Mouse (Mus musculus): ENCODE measurements around the gene Shkbp1. TPM values are rescaled to one million over a fixed set of nuclear protein-coding genes. Genes with fewer than 3 reads are reported as not detected.

Gene Shkbp1
- polyA plus RNA-seq (2012; rRNA removed) = 58.4 and 62.8 TPM in 2 replicates

- peak; percentile 78 to 88 for DNase-seq (ENCODE audit: extremely low spot score in 1 of 2, low spot score in 1 of 2)
Measured at GRCm38 (mm10) chr7:27355745-27356240, at the start of gene Shkbp1. Shkbp1 (minus strand) TSS chr7:27356019.

- no peak for DNase-seq (ENCODE audit: extremely low spot score in 1 of 2, low spot score in 1 of 2)
Measured at GRCm38 (mm10) chr7:27404203-27404942, 48.6 kb upstream of the Shkbp1 start.

GRCm38 (mm10) chr7:27402675-27403074, 46.9 kb upstream of the Shkbp1 start:
- peak; percentile 58 to 86 for DNase-seq (ENCODE audit: extremely low spot score in 1 of 2, low spot score in 1 of 2)

DNA sequence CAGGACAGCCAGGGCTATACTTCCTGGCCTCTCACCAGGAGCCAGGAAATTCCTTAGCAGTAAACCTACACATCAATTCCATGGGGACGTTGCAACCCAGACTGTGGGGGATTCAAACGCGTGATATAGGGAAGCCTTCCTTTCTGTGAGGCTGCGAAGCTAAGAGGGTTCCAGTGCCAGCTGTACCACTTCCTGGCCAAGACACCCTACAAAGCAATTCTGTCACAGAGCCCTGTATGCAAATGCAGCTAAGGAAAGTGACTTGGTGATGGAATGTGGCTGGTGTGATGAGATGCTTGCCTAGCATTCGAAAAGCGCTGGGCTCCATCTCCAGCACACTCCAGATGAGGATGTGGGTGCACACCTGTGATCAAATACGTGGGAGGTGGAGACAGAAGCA, 44.7 kb upstream of the Shkbp1 start:
- peak in 1 of 2 experiments; percentile 53 for DNase-seq (ENCODE audit: extremely low spot score in 1 of 2, low spot score in 1 of 2)

GRCm38 (mm10) chr7:27397048-27397949, 41.5 kb upstream of the Shkbp1 start:
- peak; percentile 58 to 84 for DNase-seq (ENCODE audit: extremely low spot score in 1 of 2, low spot score in 1 of 2)

DNA sequence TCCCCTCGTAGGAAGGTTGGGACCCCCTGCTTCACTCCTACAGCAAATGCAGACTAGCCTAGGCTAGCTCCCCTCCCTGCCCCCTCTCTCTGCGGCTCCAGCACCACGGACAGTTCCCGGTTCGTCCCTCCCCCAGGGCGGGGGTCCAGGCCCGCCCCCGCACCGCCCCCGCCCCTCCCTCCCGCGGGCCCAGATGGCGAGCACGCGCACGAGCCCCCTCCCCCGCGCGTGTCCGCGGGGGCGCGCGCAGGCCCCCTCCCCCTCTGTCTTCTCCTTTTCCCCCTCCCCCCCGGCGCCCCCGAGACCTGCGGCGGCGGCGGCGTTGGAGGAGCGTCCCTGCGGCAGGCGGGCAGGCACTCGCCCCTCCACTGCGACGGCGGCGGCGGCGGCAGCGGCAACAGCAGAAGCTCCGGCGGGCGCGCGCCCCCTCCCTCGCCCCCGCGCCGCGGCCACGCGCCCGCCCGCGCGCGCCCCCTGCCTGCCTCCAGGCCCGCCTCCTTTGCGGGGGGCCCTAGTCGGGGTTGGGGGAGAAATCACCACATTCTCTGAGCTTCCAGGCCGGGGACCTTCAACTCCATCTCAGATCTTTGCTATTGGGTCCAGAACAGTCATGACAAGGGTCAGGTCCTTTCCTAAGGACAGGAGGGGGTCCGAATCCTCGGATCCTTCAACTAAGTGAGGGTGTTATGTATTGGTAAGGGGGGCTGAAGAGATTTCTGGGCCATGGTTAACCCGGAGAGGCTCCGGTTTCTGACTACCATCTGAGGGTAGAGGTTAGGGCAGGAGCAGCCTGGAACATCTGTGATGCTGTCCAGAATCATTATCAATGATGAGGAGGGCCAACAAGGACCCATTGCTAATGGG, 40.6 kb upstream of the Shkbp1 start:
- peak in 1 of 2 experiments; percentile 43 for DNase-seq (ENCODE audit: extremely low spot score in 1 of 2, low spot score in 1 of 2)

- peak in 1 of 2 experiments; percentile 47 for DNase-seq (ENCODE audit: extremely low spot score in 1 of 2, low spot score in 1 of 2)
Measured at GRCm38 (mm10) chr7:27395521-27396183, 39.8 kb upstream of the Shkbp1 start.

GRCm38 (mm10) chr7:27391416-27391815, 35.6 kb upstream of the Shkbp1 start:
- no peak for DNase-seq (ENCODE audit: extremely low spot score in 1 of 2, low spot score in 1 of 2)

GRCm38 (mm10) chr7:27389213-27389612, 33.4 kb upstream of the Shkbp1 start:
- DNase-seq (ENCODE audit: extremely low spot score in 1 of 2, low spot score in 1 of 2) = no peak

DNA sequence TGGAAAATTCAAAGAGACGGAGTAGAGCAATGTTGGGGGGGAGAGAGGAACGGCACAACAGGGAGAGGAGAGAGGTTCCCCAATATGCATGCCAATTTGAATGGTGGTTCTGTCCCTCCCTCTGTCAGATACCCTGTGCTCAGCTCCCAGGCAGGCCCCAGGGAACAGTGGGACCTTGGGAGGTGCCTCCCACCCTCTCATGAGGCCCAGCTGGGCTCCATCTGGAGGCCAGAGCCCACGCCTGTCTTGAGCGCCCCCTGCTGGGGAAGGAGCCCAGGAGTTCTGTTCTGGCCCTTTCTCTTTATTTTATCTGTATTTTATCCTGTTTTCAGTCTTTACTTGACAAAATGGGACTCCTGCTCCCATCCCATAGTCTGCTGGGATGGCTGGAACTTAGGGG, 28.9 kb upstream of the Shkbp1 start:
- DNase-seq (ENCODE audit: extremely low spot score in 1 of 2, low spot score in 1 of 2) = peak in 1 of 2 experiments; percentile 63

- DNase-seq (ENCODE audit: extremely low spot score in 1 of 2, low spot score in 1 of 2) = no peak
Measured at GRCm38 (mm10) chr7:27384134-27384533, 28.3 kb upstream of the Shkbp1 start.

- DNase-seq (ENCODE audit: extremely low spot score in 1 of 2, low spot score in 1 of 2) = no peak
Measured at GRCm38 (mm10) chr7:27383233-27383632, 27.4 kb upstream of the Shkbp1 start.

DNA sequence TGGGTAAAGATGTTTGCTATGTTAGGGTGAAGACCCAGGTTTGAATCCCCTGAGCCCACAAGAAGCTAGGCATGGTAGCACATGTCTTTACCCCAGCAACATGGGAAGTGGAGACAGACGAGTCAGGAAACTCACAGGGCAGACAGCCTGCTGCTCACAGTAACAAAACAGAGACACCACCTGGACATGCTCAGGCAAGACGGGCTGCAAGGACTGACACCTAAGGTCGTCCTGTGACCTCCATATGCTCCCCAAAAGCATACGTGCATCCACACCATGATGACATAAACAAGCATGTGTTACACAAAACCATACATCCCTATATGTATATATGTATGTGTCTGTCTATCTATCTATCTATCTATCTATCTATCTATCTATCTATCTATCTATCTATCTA, 25.7 kb upstream of the Shkbp1 start:
- no peak for DNase-seq (ENCODE audit: extremely low spot score in 1 of 2, low spot score in 1 of 2)

DNA sequence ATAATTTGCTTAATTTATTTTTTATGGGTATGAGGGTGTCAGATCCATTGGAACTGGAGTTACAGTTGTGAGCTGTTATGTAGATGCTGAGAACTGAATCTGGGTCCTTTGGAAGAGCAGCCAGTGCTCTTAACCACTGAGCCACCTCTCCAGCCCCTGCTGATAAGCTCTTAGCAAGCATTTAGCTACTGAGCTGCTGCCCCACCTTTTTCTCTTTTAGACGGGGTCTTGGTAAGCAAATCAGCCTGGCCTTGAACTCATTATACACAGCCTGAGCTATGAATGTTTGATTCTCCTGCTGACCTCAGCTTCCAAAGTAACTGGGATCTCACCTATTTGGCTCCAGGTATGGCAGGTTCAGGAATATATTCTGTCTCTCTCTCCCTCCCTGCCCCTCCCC, 25.2 kb upstream of the Shkbp1 start:
- no peak for DNase-seq (ENCODE audit: extremely low spot score in 1 of 2, low spot score in 1 of 2)

- no peak for DNase-seq (ENCODE audit: extremely low spot score in 1 of 2, low spot score in 1 of 2)
Measured at GRCm38 (mm10) chr7:27379836-27380235, 24.0 kb upstream of the Shkbp1 start.

- peak in 1 of 2 experiments; percentile 56 for DNase-seq (ENCODE audit: extremely low spot score in 1 of 2, low spot score in 1 of 2)
Measured at GRCm38 (mm10) chr7:27378431-27378830, 22.6 kb upstream of the Shkbp1 start.

- DNase-seq (ENCODE audit: extremely low spot score in 1 of 2, low spot score in 1 of 2) = peak in 1 of 2 experiments; percentile 76
Measured at GRCm38 (mm10) chr7:27375274-27375673, 19.5 kb upstream of the Shkbp1 start.

GRCm38 (mm10) chr7:27371715-27372462, 16.1 kb upstream of the Shkbp1 start:
- DNase-seq (ENCODE audit: extremely low spot score in 1 of 2, low spot score in 1 of 2) = no peak

DNA sequence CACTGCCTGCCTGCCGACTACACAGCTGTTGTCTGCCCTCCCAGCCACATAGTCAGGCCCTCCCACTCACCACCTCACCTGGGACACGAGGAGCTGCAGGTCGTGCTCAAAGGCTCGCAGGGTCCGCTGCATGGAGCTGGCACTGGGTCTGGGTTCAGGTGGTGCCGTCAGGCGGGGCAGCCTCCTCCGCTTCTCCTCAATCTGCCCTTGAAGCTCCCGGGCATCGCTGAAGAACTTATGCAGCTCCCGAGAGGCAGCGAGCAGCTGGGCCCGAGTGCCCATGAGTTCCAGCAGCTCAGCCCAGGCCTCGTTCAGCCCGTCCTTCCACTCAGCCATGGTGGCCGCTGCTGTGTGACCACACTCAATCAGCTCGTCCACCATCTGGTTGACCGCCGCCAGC, 13.3 kb upstream of the Shkbp1 start:
- DNase-seq (ENCODE audit: extremely low spot score in 1 of 2, low spot score in 1 of 2) = no peak
